Mouse (Mus musculus): ENCODE measurements around the gene Pdhb.
A peak's percentile ranks its signal among the peaks of the same experiment; 100 is the strongest.

The Pdhb gene

DNA sequence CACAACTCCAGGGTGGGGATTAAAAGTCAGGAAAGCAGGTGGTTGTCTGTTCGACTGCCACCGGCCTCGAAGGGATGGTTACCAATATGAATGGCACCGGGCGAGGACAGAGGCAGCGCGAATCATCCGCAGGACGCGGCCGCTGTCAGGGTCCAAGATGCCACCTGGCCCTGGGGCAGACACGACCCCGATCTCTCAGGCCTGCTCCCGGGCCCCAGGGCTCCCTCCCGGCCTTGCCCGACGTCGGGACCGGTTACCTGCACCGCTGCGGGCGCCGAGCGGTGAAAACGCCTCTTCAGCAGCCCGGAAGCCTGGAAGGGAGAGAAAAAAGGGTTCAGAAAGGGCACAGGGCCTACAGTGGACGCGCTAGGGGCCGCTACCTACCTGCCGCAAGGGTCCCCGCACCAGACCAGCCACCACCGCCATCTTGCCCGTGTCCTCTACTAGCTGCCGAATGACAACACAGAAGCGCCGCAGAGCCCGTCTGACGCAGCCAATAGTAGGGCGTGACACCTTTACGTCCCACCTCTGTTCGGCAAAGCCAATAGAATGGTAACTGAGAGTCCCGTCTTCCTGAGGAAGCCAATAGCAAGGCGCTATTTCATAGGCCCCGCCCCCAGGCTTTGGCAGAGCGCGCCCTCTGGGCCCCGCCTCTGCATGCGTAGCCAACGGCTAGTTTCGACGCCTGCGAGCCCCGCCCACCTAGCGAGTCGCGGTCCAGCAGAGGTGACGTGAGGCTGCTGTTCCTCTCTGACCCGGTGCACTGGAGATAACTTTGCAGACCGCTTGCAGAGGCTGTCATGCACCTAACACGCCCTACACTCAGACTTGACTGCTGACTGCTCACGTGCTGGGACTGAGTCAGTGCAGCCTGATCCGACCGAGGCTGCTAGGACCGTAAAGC lies at the start of gene Pdhb:
Pdhb (minus strand) TSS at position 519 of the 904 bp plus-strand sequence.
- DNase-seq = peak; percentile 100

DNA sequence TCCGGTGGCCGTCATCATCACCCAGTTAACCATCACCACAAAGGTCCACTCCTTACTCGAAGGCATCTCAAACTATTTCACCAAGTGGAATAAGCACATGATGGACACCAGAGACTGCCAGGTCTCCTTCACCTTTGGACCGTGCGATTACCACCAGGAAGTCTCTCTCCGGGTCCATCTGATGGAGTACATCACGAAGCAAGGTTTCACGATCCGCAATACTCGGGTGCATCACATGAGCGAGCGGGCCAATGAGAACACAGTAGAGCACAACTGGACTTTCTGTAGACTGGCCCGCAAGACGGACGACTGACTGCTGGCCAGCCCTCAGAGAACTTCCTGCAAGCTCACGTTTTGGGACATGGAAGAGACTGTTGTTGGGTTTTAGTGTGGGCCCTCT lies 49.7 kb upstream of the Pdhb start:
- DNase-seq = no peak

DNA sequence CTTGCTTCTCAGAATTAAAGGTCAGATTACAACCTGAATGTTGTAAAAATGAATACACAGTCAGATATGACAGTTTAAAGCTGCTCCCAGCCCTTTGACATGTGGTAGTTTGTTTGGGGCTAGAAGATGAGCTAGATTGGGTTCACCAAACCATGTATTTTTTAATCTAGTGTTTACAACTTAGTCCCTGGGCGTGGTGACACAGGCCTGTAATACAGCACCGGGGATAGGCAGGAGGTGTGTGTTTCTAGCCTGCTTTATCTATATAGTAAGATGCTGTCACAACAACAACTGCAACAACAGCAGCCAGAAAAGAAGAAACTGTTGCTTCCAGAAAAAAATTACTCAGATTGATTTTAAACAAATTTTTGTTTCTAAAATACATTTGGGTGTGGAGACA lies 48.1 kb upstream of the Pdhb start:
- no peak for DNase-seq

DNA sequence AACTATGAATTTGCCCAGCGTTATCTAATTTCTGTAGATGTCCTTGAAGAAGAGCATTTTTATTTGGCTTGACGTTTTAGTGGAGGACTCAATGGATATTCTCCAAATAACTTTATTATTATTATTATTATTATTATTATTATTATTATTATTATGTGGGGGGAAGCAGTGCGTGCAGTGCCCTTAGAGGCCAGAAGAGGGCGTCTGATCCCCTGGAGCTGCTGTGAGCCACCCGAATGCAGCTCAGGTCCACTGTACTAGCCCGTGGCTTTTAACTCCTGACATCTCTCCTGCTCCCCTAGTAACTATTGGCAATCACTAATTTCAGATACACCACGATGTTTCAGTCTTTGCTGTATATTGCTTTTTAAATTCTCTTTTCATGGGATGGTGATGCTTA lies 47.5 kb upstream of the Pdhb start:
- DNase-seq = no peak

DNA sequence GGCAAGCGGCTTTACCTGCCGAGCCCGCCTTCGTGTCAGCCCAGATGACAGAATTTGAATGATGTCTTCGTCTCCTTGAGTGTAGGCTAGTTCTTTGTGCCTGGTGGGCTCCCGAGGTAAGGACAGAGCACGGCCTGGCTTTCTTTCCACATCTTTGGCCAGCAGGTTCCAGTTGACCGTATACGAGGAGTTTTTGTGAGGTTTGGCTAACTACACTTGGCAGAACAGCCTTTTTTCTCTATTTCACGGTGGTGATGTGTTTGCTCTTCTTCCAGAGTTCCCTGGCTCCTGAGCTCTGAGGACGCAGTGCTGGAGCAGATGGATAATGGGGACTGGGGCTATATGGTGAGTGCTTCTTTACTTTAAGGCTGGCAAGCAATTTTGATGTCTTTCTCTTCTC lies 47.1 kb upstream of the Pdhb start:
- DNase-seq = no peak

DNA sequence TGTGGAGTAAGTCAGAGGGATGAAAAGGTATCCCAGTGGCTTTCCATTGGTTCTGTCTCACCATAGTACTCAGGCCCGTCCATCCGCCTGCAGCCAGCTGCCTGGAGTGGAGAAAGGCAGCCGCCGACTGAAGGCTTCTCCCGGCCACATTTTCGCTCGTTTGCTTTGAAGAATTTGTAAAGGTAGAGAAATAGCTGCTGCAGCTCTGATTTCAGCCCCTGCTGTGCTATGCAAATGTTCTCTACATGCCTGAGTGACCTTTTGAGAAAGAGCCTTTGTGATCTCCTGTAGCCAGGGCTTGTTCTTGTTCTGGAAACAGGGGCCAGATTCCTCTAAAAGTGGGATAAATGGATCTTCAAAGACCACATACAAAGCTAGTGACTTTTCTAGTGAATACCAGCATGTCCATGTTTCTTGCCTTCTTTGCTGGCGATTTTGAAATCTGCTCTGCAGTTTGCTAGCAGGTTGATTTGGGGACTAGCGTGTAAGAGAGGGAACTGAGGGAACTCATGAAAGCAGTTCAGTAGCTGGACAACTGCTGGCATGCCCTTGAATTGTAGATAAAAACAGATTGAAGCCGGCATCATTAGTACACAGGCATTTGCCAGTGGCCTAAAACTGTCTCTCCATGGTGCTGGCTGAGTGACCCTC lies 46.0 kb upstream of the Pdhb start:
- peak; percentile 81 for DNase-seq

DNA sequence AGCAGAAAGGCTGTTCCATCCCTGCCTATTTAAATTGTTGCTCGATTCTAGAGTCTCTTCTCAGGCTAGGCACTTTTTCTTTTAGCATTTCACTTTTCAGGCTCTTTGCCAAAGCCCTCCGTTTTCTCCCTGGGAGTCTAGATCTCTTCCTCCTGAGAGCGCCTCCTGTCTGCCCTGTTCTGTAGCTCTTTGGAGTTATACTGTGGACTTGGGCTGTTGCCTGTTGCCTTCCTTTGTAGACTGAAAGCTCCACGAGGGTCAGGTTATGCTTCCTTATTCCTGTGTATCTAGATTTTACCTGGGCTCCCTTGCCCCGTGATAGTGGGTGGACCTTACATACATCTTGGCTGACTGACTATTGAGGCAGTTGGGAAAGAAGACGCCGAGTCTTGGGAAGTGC lies 45.4 kb upstream of the Pdhb start:
- DNase-seq = no peak

DNA sequence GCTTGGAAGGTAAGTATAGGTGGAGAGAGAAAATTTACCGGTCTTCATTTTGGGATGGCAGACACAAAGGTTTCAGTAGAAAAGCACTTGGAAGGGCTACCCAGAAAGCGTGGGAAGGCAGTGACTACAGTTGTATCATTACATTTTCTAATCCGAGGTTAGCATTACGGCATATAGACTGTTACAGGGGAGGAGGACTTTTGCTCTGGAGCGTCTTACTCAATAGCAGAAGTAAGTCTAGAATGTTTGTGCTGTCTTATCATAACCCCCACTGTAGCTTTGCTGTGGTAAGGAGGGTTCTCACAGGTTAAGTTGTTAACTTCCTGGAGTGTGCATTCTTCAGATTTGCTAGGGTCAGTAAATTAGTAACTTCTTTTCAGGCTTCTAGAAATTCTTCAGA lies 43.3 kb upstream of the Pdhb start:
- DNase-seq = no peak

DNA sequence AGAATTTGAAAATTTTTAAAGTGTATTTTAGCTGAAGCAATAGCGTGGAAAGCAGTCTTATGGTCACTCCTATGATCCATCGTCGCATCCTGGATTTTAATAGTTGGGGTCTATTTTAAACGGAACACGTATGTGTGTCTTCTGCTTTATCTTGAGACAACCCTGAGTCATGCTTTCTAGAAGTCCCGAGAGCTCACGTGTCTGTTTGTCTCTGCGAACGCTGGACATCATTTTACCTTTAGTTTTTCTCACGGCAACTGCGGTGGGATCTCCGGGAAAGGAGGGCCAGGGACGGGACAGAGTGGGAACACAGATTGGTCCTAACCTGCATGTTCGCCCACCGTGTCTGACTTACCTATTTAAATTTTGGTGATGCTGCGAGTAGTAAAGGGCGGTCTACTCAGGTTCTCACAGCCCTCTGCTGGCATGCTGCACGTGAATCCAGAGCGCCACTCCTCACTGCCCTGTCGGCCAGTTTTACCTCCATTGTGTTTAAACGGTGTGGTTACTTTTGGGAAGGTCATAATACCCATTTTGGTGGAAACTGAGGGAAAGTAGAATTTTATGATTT lies 42.5 kb upstream of the Pdhb start:
- no peak for DNase-seq

DNA sequence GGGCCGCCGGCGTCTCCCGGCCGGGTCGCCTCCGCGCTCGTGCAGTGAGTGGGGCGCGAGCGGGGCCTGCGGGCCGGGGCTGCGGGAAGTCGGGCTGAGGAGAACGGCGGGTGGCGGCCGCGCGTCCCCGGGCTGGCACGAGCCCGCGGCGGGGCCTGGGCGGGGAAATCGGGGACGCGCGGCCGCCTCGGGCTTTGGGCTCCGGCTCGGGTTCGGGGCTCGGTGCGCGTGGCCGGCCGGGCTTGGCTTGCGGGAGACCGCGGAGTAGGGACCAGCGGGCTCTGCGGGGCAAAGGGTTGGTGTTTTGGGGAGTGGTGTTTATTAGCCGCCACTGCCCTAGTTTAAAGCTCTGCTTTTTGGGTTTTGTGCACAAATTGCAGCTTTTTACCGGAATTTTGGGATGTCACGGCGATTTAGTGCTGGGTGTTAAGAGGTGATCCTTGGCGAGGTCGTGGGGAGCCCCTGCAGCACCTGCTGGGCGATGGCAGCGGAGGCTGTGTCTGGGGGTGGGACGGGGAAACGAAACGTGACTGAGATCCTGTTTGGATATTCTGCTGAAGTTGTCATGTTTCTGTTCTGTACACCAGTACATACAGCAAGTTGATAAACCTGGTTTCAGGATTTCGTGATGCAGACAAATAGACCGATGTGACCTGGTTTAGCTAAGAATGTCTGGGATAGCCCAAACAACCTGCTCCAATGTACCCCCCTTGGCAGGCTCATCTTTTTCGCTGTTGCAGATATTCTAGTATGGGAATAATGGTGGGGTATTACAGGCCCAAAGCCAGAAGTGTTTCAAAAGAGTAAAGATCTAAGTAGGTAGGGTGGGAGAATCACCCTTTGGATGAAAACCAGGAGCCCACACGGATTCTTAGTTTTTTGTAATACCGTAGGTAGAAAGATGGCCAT lies 41.7 kb upstream of the Pdhb start:
- no peak for DNase-seq

DNA sequence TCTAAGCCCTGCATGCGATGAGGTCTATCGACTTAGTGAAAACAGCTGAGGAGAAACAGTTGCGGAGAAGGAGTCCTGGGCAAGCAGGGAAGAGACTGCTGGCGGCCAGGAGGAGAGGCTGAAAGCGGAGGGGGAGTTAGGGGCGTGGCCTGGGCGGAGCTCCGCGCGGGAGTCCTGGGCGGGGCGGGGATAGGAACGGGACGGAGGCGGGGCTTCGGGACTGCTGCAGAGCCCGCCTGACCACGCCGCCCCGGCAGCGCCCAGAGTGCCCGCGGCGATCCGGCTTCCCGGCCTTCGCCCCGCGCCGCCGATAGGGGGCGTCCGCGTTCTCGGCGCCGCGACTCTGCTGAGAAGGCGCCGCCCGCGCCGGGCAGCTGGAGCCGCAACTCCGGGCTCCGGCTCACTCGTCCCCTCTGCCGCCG lies 41.0 kb upstream of the Pdhb start, which contains the start of gene Kctd6:
Kctd6 (plus strand) TSS at position 338 of the 422 bp plus-strand sequence.
- peak; percentile 96 for DNase-seq

DNA sequence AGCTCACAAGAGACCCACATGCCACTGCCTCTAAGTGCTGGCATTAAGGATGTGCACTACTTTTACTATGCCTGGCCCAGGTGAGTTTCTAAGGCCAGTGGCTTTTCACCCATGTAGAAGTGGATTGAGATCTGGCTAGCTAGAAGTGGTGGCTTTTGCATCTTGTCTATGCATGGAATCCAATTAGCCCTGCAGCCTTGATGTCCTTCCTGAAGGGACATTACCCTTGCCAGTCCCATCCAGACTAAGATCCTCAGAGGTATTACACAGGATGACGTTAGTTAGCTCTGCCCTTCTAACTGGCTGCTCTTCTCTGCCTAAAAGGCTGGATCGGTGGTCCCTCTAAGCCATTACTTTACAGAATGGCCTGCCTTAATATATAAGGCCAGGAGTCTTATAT lies 40.2 kb upstream of the Pdhb start:
- DNase-seq = no peak

DNA sequence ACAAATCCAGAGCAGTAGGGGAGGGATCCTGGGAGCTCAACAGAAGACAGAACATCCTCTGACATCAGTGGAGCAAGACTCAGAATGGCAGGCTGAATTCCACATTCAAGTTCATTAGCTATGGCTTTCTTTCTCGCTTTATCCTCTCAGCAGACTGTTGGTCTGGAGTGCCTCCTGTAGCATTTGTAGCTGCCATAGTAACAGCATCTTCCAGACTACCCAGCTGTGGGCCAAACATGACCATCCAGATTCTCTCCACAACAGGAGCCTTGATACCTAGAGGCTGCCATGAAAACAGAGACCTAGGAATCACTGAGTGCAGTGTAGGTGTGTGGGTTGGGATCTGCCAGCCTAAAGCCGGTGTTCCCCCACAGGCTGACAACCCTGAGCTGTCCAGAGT lies 37.1 kb upstream of the Pdhb start:
- no peak for DNase-seq

DNA sequence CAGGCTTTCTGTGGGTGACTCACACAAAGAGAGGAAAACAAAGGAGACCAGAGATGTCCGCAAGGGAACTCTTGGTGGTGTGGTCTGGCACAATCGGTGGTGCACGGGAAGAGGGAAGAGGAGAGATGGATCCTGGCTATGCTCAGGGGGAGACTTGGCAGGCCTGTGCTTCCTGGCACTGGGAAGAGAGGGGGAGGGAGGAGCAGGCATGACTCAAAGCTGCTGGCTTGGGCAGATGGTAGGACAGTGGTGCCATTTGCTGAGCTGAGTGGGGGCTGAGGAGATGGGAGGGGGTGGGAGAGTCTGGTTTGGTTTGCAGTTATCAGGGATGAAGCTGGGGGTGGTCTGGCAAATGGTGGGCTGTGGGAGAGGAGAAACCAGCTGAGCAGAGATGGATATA lies 36.1 kb upstream of the Pdhb start:
- no peak for DNase-seq

DNA sequence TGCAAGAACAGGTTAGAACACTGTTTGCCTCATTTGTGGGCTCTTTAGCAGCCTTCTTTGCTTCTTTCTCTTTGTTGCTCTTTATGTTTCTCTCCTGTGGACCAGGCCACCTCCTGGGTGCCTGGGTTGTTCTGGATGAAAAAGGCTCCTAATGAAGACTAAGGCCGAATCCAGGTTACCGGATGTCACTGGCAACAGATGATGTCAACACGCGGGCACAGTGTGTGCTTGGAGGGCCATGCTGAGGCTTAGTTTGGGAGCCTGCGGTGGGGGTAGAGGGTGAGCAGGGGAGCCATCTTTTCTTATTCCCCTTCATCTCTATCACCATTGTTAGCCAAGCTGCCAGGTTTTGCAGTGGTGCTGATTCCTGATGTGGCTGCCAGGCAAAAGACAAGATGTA lies 34.7 kb upstream of the Pdhb start:
- DNase-seq = no peak

DNA sequence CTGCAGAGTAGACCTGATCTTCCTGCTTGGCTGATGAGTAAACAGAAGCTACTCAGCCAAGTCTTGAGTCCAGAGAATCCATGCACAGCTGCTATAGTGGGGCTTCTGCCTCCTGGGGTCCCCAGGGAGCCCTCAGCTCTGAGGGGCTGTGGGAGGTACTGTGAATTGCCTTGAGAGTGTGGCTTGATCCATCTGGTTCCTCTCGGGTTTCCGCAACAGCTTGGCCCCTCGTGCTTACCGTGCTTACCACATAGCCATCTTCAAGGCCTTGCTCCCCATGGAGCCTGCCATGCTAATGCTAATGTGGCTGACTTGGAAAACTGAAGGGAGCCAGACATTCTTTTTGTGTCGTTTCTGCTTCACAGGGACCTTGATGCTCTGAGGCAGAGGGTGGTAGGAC lies 34.3 kb upstream of the Pdhb start:
- no peak for DNase-seq

DNA sequence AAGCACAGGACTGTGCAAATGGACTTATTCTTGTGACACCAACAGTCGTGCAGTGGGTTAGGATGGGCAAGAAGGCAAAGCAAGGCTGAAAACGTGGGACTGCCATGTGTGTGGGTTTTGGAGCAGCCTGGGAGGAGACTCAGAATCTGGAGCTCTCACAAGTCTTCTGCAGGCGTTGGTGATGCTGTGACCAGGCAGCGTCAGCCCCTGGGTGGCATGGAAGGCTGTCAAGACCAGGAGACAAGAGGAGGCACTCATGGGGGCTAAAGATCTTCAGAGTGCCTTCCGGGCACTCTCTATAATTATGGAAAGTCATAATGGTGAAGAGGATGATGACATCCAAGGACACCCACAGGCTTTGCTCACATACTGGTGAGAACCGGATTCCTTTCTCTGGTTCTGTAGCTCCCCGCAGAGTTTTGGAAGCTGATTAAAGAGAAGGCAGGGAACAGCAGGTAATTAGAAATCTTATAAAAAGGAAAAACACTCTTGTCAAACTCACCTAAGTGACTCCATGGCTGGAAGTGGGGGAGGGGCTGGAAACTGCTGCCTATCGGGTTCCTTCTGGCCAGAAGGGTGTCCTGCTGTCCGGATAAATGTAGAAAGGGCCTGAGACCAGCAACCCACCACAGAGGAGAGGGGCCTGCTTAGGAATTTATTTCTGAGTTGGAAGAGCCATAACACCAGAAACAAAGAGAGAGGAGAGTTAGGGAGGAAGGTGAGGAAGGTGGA lies 33.5 kb upstream of the Pdhb start:
- no peak for DNase-seq

DNA sequence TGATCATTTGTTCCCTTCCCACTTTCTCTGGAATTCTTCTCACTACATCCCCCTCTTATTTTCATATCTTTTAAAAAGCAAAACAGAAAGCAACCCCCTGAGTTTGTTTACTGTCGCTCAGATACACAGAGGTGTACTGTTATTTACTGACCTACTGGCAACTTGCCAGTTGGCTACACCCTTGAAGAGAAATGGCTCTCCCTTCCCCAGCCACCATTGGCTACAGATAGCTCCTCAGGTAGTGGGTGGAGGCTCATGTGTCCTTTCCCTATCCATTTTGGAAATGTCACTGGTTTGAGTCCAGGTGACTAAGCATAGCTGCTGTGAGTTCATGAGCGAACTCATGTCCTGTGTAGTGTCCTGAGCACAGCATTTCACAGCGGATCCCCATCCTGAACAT lies 28.9 kb upstream of the Pdhb start:
- no peak for DNase-seq

DNA sequence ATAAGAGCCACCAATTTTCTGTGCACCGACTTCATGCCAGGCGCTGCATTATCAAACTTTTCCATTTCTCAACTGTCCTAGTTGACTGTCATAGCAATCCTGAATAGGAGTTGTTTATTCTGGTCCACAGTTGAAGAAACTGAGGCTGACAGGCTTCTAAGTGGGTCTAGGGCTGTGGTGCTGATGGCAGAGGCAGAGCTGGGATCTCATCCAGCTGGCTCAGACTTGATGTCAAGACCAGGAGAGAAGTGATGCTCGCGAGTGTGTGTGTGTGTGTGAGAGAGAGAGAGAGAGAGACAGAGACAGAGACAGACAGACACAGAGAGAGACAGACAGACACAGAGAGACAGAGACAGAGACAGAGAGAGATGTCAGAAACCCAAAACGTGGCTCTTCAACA lies 27.9 kb upstream of the Pdhb start:
- no peak for DNase-seq

DNA sequence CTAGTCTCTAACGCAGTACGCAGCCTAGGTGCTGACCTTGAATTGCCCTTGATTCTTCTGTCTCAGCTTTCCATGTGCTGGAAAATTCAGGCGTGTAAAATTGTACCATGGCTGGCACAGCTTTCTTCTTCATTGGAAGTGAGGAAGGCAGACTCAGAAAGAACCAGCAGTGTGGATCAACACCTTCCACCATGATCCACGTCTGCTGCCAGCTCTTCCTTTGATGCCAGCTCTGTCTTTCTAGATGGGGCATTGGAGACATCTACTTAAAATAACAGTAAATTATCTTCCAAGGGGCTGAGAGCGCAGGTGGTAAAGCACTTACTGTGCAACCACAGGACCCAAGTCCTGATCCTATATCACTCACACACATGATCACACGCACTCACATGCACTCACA lies 19.9 kb upstream of the Pdhb start:
- DNase-seq = no peak

DNA sequence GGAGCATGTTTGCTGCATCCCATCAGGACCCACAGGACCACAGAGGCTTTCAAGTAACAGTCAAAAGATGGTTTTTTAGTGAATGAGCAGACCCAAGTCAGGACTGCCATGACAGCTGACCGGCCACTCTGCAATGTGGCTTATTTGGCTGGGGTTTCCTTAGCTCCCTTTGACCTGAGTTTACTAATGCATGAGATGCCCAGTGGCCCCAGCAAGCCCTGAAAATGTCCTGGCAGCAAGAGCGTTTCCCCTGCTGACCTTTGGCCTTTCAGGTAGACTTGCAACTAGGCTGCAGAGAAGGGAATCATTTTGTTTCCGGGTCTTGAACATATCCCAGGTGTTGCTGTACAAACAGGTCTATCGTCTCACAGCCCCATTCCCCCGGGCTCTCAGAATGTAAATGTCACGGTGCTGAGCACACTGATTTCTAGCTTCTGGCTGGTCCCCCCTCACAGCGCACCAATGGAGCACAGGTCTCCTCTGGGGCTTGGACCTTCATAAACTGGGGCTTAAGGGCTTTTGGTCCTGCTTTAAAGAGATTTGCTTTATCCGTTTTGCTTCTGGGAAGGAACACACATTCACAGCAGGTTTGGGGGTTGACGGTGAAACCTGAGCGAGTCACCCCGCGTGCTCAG lies 18.6 kb upstream of the Pdhb start:
- no peak for DNase-seq

DNA sequence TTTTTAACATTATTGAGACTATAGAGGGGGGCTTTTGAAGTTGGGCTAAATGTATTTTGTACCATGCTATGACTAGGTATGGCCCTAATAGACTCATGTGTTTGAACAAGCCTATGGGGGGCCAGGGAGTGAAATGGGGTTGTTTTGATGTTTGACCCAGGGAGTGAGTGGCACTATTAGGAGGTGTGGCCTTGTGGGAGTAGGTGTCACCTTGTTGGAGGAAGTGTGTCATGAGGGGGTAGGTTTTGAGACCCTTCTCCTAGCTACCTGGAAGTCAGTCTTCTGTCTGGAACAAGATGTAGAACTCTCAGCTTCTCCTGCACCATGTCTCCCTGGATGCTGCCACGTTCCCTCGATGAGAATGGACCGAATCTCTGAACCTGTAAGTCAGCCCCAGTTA lies 17.7 kb upstream of the Pdhb start:
- no peak for DNase-seq
